Mouse (Mus musculus) embryo, embryonic 9.5 days (tissue): ENCODE data around the gene Olfr1494.

ENCODE experiments used
- DNase-seq: peaks from one replicate; pipeline ENCODE4 v3.0.0-alpha.2; 2017; ENCODE audit errors: extremely low spot score

The Olfr1494 gene

GRCm38 (mm10) chr19:13739428-13739827, at the start of gene Olfr1494:
Gene Olfr1494 (plus strand): TSS chr19:13739728.
- no peak for DNase-seq

- DNase-seq, result no peak
Measured at GRCm38 (mm10) chr19:13696968-13697367, 42.6 kb upstream of the Olfr1494 start, which contains the start of gene Olfr1491. Gene Olfr1491 (plus strand): TSS chr19:13697268.

- no peak for DNase-seq
Measured at GRCm38 (mm10) chr19:13722978-13723377, 16.6 kb upstream of the Olfr1494 start, which contains the start of gene Olfr1493-ps1. Gene Olfr1493-ps1 (plus strand): TSS chr19:13723278.

GRCm38 (mm10) chr19:13749366-13749765, 9.8 kb downstream of the Olfr1494 start:
- no peak for DNase-seq

- DNase-seq, result no peak
Measured at GRCm38 (mm10) chr19:13764306-13764705, 24.8 kb downstream of the Olfr1494 start, which contains the start of gene Olfr1495. Gene Olfr1495 (plus strand): TSS chr19:13764606.

GRCm38 (mm10) chr19:13768565-13769276, 29.2 kb downstream of the Olfr1494 start:
- no peak for DNase-seq

- DNase-seq, result no peak
Measured at GRCm38 (mm10) chr19:13777578-13777977, 38.0 kb downstream of the Olfr1494 start, which contains the start of gene Olfr1496. Gene Olfr1496 (plus strand): TSS chr19:13777878.

GRCm38 (mm10) chr19:13798102-13798501, 58.6 kb downstream of the Olfr1494 start, which contains the start of gene Olfr1497:
Gene Olfr1497 (minus strand): TSS chr19:13798202.
- DNase-seq, result no peak
